Mouse (Mus musculus): ENCODE results near the gene Mfsd4b3. TPM values are rescaled to one million over a fixed set of nuclear protein-coding genes. Genes with fewer than 3 reads are reported as not detected.
"Not testable (repeated sequence)": the region's sequence is repeated elsewhere in the genome, so short reads cannot be mapped to it uniquely, and the experiment has no call there.

The Mfsd4b3 gene
- total RNA-seq (2017), result 1.3 to 1.6 TPM (median 1.4 TPM) in 3 replicates

- peak; percentile 99 for ATAC-seq (replicated peaks; ENCODE audit: insufficient number of reproducible peaks, low FRiP score, low TSS enrichment, poor library complexity, severe bottlenecking)
Measured at GRCm38 (mm10) chr10:39959761-39960440, at the start of gene Mfsd4b3. Gene Mfsd4b3, minus strand, starts transcription at chr10:39960153.

DNA sequence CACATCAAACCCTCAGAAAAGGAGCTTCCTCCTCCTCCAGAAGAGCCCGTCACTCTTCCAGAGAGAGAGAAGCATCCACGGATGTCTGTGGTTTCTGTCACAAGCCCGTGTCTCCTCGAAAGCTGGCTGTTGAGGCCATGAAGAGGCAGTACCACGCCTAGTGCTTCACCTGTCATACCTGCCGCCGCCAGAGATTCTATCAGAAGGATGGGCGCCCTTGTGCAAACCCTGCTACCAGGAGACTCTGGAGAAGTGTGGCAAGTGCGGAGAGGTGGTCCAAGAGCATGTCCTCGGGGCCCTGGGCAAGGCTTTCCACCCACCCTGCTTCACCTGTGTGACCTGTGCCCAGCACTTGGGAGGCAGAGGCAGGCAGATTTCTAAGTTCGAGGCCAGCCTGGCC is 49.6 kb upstream of the Mfsd4b3 start:
- ATAC-seq (replicated peaks; ENCODE audit: insufficient number of reproducible peaks, low FRiP score, low TSS enrichment, poor library complexity, severe bottlenecking), result no peak

GRCm38 (mm10) chr10:40008847-40009246 is 48.9 kb upstream of the Mfsd4b3 start:
- ATAC-seq (replicated peaks; ENCODE audit: insufficient number of reproducible peaks, low FRiP score, low TSS enrichment, poor library complexity, severe bottlenecking), result not testable (repeated sequence)

GRCm38 (mm10) chr10:40007953-40008352 is 48.0 kb upstream of the Mfsd4b3 start:
- ATAC-seq (replicated peaks; ENCODE audit: insufficient number of reproducible peaks, low FRiP score, low TSS enrichment, poor library complexity, severe bottlenecking), result no peak

DNA sequence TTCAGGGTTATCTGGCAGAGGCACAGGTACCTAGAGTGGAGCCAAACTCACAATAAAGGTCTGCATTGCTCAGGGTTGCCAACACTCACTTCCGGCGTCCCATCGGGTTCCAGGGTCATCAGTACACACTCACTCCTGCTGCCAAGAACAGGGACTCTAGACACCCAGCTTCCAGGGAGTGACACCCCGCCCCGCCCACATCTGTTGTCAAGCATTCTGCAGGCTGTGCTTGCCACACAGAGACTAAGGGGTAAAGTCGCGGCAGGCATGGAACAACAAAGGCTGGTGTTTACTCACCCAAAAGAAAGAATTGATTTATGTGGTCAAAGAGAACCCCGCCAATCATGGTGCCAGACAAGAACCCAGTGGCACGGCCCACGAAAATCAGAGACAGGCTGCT is 47.0 kb upstream of the Mfsd4b3 start:
- no peak for ATAC-seq (replicated peaks; ENCODE audit: insufficient number of reproducible peaks, low FRiP score, low TSS enrichment, poor library complexity, severe bottlenecking)

DNA sequence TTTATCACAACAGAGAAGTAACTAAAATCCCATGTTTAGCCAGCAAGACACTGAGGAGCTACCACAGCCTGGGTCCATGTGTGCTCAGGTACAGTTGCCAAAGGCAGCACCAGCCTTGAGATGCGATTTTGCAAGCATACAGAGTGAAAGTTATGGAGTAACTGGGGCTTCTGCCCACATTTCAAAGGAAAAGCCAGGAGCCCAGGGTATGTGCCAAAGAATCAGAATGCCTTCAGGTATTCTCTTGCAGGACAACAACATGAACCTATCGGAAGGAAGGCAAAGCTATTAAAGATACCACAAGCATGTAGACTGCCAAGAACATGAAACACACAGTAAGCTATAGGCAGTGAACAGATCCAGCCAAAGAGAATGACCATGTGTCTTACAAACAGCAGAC is 40.8 kb upstream of the Mfsd4b3 start:
- ATAC-seq (replicated peaks; ENCODE audit: insufficient number of reproducible peaks, low FRiP score, low TSS enrichment, poor library complexity, severe bottlenecking), result no peak

- no peak for ATAC-seq (replicated peaks; ENCODE audit: insufficient number of reproducible peaks, low FRiP score, low TSS enrichment, poor library complexity, severe bottlenecking)
Measured at GRCm38 (mm10) chr10:39991155-39991554, 31.2 kb upstream of the Mfsd4b3 start.

DNA sequence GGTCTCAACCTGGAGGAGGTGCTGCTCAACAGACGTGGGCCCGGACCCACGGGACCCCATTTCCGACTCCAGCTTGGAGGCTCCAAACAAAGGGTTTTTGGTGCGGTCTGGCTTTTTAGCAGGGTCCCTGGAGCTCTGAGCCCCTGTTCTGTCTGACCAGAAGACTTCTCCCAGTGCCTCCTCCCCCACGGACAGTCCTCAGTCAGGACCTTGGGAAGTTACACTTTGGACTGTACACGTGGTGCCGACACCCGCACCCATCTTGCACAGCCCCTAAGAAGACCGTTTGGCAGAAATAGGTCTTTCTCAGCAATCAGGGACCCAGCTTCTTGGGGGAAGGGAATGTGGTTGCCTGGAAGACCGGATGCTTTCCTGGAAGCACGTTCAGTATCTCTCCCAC is 26.5 kb upstream of the Mfsd4b3 start, which contains the start of gene Mfsd4b5:
Gene Mfsd4b5 (minus strand): TSS at position 181 of the 400 bp plus-strand sequence.
- ATAC-seq (replicated peaks; ENCODE audit: insufficient number of reproducible peaks, low FRiP score, low TSS enrichment, poor library complexity, severe bottlenecking), result no peak

DNA sequence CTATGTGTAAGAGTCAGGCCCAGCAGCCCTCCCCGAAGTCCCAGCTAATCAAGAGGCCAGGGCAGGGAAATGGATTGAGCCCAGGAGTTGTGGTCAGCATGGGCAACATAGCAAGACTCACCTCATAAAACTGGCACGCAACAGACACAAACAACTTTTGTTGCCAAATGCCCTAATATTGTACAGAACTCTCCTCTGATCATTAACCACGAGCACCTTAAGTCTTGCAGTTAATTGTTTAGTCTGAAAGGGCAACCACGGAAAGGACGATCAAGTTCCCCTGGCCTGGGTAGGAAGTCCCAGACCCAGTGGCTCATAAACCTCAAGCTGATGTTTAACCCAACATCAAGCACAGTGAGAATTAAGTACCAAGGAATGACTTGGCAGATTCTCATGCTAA is 22.7 kb upstream of the Mfsd4b3 start:
- ATAC-seq (replicated peaks; ENCODE audit: insufficient number of reproducible peaks, low FRiP score, low TSS enrichment, poor library complexity, severe bottlenecking), result no peak

DNA sequence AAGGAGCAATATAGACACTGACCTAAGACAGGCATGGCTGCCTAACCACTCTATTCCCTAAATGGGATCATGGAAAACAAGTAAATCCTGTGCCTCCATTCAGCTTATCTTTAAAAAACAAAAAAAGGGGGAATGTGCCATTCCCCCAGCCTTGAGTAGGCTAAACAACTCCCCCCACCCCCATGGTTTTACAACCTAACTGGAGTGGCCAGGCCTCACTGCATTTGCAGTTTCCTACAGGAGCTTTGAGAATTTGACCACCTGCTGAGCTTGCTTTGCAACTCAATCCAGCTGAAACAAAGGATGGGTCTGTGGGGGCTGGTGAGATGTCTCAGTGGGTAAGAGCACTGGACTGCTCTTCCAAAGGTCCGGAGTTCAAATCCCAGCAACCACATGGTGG is 18.3 kb upstream of the Mfsd4b3 start:
- no peak for ATAC-seq (replicated peaks; ENCODE audit: insufficient number of reproducible peaks, low FRiP score, low TSS enrichment, poor library complexity, severe bottlenecking)

DNA sequence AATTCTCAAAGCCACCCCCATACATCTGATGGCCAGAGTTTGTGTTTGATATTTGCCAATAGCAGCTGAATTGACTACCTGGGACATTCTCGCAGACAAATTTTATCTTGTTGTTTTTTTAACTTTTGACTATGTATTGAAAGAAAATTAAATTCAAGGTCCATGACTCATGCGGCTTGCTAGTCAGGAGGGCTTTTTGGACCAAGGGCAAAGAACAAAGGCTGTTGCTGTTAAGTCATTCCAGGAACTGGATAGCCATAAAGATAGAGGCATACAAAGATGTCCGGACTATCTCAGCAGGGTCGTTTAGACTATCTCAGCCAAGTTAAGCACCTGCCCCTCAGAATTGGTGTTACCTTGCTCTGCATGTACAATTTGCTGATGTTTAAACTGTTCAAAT is 17.4 kb upstream of the Mfsd4b3 start:
- no peak for ATAC-seq (replicated peaks; ENCODE audit: insufficient number of reproducible peaks, low FRiP score, low TSS enrichment, poor library complexity, severe bottlenecking)

- no peak for ATAC-seq (replicated peaks; ENCODE audit: insufficient number of reproducible peaks, low FRiP score, low TSS enrichment, poor library complexity, severe bottlenecking)
Measured at GRCm38 (mm10) chr10:39975771-39976170, 15.8 kb upstream of the Mfsd4b3 start.

DNA sequence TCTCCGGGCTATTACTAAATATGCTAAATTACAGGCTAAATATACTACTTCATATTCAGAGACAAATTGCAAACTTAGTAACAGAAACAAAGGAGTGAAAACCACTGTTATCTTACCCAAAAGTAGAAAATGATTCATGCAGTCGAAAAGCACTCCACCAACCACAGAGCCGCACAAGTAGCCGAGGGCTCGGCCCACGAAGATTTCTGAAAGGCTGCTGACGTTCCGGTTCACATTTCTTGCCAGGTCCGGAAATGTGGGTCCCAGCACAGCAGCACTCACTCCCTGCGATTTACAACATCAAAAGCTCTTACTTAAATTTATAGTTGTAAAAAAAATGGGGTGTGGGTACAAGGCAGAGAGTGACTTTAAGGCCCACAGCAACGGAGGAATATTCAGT is 15.0 kb upstream of the Mfsd4b3 start:
- no peak for ATAC-seq (replicated peaks; ENCODE audit: insufficient number of reproducible peaks, low FRiP score, low TSS enrichment, poor library complexity, severe bottlenecking)

DNA sequence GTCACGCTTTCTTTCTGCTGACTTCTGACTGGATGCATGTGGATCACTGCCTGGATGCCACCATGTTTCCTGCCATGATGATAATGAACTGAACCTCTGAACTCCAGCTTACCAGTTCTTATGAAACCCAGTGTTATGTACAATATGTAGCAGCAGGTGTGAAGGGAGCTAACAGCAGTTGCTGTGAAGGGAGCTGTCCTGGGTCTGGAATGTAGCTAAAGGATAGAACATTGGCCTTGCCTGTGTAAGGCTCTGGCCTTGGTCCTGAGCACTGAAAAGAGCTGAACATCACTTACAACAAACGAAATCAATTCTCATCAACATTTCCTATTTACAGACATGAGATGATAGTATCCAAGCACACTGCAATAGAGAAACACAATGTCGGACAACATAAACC is 7.6 kb upstream of the Mfsd4b3 start:
- ATAC-seq (replicated peaks; ENCODE audit: insufficient number of reproducible peaks, low FRiP score, low TSS enrichment, poor library complexity, severe bottlenecking), result no peak

- no peak for ATAC-seq (replicated peaks; ENCODE audit: insufficient number of reproducible peaks, low FRiP score, low TSS enrichment, poor library complexity, severe bottlenecking)
Measured at GRCm38 (mm10) chr10:39961906-39962305, 2.0 kb upstream of the Mfsd4b3 start.

DNA sequence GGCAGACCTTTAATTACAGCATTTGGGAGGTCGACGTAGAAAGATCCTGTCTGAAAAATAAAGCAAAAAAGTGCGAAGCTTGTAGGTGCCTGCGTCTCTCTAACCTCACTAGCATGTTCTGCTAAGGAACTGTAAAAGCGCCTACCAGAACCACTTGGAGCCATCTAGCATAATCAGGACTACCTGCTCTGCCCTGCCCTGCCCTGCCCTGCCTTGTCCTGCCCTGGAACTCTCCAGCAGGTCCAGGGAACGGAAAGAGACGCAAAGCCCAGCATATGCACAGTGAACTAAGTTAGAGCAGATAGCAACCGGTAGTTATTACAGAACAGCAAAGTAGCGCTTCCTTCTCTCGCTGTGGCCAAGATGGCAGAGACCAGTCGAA is 479 bp upstream of the Mfsd4b3 start:
- no peak for ATAC-seq (replicated peaks; ENCODE audit: insufficient number of reproducible peaks, low FRiP score, low TSS enrichment, poor library complexity, severe bottlenecking)

GRCm38 (mm10) chr10:39958266-39958665 is 1.7 kb downstream of the Mfsd4b3 start:
- ATAC-seq (replicated peaks; ENCODE audit: insufficient number of reproducible peaks, low FRiP score, low TSS enrichment, poor library complexity, severe bottlenecking), result no peak

GRCm38 (mm10) chr10:39956340-39956878 is 3.5 kb downstream of the Mfsd4b3 start:
- no peak for ATAC-seq (replicated peaks; ENCODE audit: insufficient number of reproducible peaks, low FRiP score, low TSS enrichment, poor library complexity, severe bottlenecking)

DNA sequence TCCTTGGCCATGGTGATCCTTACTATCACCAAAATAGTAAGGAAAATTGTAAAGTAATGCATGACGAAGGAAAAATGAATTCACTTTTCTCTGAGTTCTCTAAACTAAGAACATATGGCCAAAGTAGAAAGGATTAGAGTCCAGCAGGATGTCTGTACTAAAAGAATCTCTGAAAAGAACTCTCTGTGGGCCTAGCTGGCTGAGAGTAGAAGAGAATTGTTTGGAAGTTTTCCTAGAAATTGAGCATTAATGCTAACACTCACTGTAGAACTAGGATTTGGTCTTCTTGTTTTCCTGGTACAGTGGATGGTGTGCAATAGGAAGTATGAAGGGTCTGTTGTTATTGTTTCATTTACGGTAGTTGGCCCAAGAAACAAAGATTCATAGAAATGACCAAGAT is 4.8 kb downstream of the Mfsd4b3 start:
- ATAC-seq (replicated peaks; ENCODE audit: insufficient number of reproducible peaks, low FRiP score, low TSS enrichment, poor library complexity, severe bottlenecking), result no peak

DNA sequence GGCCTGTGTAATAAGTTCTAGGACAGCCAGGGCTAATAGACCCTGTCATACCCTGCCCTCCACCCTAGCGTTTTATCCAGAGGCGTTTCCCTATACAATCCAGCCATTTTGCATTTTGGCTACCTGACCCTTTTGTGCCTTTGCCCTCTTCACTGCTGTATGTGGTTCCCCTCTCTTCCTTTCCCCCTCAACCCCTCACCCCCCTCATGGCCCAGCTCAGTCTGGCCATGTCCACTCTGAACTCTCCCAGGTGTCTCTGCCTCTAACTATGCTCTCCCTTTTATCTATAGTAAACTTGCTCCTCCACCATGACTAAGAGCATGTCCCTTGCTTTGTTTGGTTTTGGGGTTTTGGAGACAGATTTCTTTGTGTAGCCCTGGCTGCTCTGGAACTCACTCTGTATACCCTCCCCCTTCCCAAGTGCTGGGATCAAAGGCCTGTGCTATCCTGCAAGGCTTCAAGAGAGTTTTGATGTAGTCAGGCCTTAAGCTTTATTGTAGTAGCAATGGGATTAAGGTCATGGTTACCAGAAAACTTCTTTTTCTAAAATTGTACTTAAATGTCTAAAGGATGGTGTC is 10.5 kb downstream of the Mfsd4b3 start:
- ATAC-seq (replicated peaks; ENCODE audit: insufficient number of reproducible peaks, low FRiP score, low TSS enrichment, poor library complexity, severe bottlenecking), result no peak
